Mouse (Mus musculus) myocyte (in vitro differentiated cells): ENCODE data around the gene Plxna2.

Experiments used
- CEBPB ChIP-seq: IDR thresholded peaks from 2 replicates; pipeline ENCODE4 v1.6.1; 2011; ENCODE audit warnings: mild to moderate bottlenecking, moderate library complexity; ENCODE audit not compliant: poor library complexity, insufficient read depth, severe bottlenecking
- POLR2AphosphoS2 ChIP-seq: IDR thresholded peaks from one replicate; pipeline ENCODE4 v1.6.1; 2011; ENCODE audit warnings: low read depth, control low read depth; ENCODE audit not compliant: insufficient read length

DNA sequence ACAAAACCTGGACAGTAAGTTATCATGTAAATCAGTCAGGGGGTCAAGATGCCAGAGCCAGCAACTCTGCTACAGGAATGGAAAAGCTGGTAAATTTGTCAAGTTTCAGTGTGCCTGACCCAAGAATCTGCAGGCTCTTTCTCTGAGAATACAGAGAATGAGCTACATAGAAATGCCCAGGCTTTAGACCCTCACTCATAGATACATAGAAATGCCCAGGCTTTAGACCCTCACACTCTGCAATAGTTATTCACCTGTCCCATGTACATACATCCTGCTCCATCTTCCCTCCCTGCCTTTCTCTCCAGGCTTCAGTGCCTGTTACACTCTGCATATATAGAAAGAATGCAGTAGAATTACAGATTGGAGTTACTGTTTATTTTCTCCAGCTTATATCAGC, 129.2 kb downstream of the Plxna2 start:
- TF ChIP-seq CEBPB (no peak), POLR2AphosphoS2 (no peak)
